Mouse (Mus musculus): ENCODE results near the gene Pnp2.
"Not testable (repeated sequence)": the region's sequence is repeated elsewhere in the genome, so short reads cannot be mapped to it uniquely, and the experiment has no call there.

The Pnp2 gene

DNA sequence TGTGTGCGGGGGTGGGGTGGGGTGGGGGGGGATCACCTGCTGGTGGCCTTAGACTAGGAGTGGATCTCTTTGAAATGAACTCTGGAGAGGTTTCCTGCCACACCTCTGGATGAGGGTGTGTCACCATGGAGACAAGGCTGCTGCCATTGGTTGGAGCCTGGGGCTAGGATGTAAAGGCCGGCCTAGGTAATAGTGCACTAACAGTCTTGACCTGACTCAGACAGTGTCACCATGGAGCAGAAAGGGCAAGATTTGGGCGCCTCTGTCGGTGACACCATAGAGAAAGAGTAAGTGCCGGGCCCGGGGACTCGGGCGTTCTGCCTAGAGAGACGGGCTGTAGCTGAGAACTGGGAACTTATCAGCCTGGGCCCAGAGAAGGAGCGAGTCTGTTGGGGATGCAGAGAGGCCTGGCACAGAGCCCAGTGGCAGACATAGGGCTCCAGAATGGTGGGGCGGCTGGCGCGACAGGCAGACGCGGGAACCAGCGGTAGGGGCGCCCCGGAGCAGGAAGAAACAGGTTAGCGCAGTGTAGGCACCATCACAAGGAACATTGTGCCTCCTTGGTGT, at the start of gene Pnp2:
TSS of gene Pnp2 (plus strand) at position 51 of the 567 bp plus-strand sequence.
- DNase-seq (ENCODE audit: low spot score) = peak; percentile 23

DNA sequence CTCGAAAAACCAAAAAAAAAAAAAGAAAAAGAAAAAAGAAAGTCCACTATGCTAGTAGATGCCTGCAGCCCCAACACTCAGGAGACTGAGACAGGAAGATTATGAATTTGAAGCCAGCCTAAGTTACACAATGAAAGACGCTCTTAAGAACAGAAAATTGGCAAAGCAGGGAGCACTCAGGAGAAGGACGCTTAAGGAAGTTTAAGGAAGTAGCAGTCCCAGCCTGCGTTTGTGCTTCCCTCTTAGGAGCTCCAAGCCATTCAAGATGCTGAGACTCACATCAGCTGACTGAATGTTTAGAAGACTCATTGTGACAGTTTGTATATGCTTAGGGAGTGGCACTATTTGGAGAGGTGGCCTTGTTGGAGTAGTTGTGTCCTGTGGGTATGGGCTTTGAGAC, 47.7 kb upstream of the Pnp2 start:
- no peak for DNase-seq (ENCODE audit: low spot score)

DNA sequence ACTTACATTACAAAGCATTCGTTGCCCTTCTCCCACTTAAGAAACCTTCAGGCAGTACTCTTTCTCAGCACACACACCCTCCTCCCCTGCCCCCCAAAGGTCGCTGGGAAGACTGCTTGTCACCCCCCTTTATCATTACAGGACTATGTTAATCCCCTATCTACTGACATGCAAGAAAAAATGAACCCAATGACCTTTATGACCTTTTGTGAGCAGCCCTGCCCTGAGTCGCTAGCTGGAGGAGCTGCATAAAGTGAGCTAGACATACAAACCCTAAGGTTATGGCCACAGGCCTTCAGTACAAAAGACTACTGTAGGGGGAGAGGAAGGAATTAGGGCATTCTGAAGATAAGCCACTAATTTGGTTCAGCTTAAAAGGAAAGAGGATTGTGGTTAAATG, 44.4 kb upstream of the Pnp2 start:
- no peak for DNase-seq (ENCODE audit: low spot score)

DNA sequence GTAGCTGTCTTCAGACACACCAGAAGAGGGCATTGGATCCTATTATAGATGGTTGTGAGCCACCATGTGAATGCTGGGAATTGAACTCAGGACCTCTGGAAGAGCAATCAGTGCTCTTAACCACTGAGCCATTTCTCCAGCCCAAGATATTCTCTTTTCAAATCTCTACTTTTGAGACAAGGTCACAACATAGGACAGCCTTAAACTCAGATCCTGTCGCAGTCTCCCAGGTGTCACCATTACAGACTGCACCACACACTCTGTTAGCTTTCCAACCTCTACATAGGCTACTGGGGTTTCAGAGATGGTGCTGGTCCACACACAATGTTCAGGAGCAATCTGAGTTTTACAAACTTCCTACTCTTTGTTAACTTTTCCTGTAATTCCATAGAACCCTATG, 32.4 kb upstream of the Pnp2 start:
- DNase-seq (ENCODE audit: low spot score) = not testable (repeated sequence)

DNA sequence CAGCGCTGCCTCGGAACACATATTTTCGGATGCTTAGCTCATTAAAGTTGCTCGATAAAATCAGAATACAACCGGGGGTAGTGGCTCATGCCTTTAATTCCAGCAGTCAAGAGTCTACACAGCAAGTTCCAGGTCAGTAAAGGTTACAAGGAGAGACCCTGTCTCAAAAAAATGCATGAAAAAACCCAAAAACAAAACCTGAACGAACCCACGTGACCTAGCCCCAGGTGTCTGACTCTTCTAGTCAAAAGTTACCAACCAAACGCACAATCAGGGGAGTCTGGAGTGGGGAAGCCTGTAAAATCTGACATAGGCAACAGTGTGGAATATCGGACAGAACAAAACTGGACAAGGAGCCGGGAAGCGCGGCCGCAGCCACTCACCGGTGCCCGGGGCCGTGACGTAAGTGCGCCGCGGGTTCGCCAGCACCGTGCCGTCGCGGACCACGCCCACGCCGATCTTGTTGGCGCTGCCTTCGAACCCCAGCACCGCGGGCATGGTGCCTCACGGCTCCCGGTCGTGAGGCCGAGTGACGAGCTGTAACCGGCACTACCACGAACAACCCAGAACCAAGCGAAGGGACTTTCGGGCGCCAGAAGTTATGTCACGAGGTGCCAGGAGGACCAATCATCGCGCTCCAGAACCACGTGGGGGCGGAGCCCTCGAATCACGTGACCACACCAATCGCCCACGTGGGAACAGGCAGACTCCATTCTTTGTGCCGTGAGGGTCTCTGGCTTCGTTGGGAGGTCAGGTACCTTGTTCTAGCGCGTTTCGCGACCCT, 31.3 kb upstream of the Pnp2 start, which contains the start of the genes Osgep and Apex1:
TSS of gene Osgep (minus strand) at position 613 of the 784 bp plus-strand sequence.
TSS of gene Apex1 (plus strand) at position 688 of the 784 bp plus-strand sequence.
- peak; percentile 90 for DNase-seq (ENCODE audit: low spot score)

DNA sequence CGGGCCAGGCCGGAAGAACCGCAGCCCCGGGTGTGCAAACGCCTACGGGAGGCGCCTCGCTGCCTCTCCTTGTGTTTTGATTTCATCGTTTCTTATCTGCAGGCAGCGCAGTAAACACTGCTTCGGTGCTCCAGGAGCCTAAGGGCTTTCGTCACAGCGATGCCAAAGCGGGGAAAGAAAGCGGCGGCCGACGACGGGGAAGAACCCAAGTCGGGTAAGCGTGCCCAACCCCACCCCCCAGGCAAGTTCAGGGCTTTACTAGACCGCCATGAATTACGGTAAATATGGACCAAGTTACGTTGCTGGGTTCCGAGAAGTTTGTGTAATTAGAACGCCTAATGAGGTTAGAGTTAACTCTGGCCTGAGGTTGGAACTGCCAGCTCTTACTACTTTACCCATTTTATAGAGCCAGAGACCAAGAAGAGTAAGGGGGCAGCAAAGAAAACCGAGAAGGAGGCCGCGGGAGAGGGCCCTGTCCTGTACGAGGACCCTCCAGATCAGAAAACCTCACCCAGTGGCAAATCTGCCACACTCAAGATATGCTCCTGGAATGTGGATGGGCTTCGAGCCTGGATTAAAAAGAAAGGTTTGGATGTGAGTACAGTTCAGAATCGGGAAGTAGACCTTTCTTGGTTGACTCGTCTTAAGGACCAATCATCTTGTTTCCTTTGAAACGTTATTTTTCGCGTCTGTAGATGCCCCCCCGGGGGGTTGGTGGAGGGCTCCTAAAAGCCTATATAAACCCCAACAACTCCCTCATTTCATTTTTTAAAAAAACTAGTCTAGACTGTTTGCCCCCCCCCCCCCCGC, 30.5 kb upstream of the Pnp2 start:
- no peak for DNase-seq (ENCODE audit: low spot score)

DNA sequence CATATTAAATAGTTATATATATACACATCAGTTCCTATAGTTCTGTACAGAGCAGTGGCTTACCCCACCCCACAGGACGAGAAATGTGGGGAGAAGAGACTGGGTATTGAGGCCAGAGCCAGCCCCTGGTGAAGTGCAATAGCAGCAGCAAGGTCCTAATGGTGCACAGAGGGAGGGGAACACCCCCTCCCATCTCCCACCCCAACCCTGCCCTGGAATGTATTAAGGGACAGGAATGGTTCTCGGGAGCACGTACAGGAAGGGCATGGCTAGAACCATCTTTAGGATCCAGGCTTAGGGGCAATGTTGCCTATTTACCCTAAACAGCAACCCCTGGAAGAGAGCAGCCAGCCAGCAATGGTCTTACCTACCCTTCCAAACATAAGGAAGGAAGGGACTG, 28.4 kb upstream of the Pnp2 start:
- DNase-seq (ENCODE audit: low spot score) = no peak

DNA sequence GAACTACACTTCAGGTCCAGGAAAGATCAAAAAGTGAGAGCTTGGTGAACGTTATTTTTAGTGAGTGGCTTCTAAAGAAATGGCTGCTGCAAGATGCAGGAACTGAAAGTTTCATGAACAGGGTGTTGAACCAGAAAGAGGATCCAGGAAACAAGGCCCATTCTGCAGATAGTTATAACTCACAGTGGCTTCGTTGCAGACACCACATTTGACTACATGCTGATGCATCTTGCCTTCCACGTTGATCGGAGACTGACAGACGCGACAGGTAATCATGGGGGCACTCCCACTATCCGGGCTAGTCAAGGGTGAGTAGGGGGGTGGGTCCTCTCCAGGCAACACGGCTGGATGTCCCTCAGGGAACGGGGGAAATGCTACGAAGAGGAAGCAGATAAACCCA, 25.8 kb upstream of the Pnp2 start:
- DNase-seq (ENCODE audit: low spot score) = no peak

DNA sequence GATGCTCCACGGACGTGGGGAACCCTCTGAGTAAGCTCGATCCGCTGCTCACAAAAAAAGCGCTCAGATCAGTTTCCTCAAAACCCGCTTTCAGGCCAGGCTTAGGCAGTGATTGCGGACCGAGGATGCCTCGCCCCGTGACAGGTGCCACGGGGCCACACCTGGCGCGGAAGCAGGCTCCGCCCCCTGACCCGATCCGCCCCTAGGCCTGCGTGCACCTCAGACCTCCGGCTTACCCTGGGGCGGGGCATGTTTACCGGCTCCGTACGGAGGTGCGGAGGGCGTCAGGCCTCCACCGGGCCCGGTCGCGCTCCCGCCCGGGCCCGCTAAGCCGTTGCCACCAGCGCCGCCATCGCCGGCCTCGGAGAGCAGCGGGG, 25.4 kb upstream of the Pnp2 start:
- peak; percentile 64 for DNase-seq (ENCODE audit: low spot score)

DNA sequence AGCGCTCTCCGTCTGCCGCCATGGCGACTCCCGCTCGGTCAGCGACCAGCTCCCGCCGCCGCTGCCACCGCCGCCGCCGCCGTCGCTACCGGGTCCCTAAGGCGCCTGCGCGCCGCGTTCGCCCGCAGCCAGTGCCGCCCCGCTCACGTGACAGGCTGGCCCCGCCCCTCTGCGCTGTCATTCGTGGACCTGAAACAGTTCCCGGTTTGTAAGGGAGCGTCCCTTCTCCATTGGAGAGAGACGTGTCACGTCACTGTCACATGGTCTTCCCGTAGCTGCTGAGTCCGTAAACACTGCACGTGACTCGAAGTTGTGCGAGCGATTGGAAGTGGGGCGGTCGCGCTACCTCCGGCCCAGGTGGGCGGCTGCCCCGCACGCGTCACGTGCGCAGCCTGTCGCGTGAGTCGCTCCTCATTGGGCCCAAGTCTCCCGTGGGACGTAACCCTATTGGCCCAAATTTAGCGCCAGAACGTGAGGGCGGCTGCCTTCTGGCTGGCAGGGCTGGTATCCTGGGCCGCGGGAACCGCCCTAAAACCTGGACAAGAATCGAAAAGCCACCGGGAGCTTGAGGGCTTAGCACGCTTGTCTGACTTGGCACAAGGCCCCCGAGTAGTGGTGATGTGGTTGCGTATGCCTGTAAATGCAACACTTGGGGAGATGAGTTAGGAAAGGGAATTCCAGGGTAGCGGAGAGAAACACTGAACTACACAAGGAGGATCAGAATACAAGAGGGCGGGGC, 24.9 kb upstream of the Pnp2 start, which contains the start of the genes Pip4p1 and Pnp:
TSS of gene Pip4p1 (minus strand) at position 103 of the 739 bp plus-strand sequence.
TSS of gene Pnp (plus strand) at position 329 of the 739 bp plus-strand sequence.
- DNase-seq (ENCODE audit: low spot score) = peak; percentile 99

DNA sequence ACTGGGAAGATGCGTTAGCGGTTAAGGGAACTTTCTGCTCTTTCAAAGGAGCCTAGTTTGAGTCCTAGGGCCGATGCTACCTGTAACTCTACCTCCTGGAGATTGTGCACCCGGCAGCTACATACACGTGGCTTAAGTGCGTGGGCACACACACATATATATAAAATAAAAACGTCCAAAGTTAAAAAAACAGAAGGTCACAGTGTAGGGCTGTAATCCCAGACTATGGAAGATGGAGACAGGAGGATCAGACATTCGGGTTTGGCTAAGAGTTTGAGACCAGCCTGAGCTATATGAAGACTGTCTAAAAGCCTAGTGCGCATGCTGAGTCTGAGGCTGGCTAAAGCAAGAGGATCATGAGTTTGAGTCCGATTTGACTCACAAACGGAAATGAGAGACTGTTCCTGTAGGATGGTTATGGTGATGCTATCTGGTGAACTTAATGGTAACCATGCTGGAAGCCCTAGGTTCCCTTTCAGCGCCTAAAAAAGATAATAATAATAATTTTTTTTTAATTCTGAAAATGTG, 24.2 kb upstream of the Pnp2 start:
- no peak for DNase-seq (ENCODE audit: low spot score)

DNA sequence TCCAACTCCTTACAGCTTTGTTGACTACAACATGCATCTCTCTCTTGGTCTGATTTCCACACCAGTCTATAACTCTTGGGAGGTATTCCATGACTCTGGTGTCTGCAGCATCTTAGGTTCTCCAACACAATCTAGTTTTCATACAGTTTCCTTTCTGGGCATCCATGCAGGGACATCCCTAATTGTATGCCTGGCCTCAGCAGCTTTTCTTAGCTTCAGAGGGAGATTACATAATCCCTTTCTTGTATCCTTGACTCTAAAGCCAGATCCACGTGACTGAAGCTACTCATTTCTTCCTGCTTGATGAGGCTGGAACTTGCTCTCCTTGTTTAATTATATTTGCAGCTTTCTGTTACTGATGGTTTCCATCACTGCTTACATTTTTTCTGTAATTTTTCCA, 19.1 kb upstream of the Pnp2 start:
- DNase-seq (ENCODE audit: low spot score) = no peak

DNA sequence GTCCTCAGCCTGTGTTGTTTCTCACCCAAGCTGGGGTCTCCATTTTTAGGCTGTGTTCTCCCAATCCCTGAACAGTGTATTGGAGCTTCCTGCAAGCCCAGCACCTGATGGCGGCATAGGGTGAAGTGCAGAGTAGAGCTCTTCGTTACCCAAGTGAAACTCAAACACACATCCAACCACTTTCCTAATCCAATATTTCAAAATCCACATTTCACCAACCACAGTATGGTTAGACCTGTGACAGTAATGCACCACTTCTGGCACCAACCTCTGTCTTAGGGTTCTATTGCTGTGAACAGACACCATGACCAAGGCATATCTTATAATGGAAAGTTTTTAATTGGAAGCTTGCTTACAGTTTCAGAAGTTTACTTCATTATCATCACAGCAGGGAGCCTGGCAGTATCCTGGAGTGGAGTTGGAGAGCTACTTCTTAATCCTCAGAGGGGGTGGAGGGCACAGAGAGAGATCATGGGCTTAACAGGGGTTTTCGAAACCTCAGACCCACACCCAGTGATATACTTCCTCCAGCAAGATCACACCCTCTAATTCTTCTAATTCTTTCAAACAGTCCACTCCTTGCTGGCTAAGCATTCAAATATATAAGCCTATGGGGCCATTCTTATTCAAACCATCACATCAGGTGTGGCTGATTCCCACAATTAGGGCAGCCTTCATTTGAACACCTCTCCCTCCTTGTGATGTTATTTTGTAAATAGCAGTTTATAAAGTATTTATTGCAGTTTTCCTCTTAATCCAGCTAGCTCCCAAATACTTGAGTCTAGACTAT, 17.5 kb upstream of the Pnp2 start:
- DNase-seq (ENCODE audit: low spot score) = no peak

DNA sequence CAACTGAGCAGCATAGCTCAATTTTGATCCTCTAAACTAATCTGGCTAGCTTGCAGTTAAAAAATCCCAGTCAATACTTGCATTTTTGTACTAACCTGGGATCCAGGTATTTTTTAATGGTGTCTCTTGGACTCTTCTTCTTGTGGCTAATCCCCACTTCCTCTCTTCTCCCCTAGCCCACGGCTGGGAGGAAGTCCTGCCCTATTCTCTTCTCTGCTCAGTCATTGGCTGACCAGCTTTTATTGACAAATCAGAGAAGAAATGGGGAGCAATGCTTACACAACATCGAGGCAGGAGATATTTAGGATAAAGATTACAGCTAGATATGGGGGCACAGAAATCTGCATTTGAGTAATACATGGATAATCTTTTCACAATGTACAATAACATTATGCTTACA, 16.9 kb upstream of the Pnp2 start:
- DNase-seq (ENCODE audit: low spot score) = no peak

DNA sequence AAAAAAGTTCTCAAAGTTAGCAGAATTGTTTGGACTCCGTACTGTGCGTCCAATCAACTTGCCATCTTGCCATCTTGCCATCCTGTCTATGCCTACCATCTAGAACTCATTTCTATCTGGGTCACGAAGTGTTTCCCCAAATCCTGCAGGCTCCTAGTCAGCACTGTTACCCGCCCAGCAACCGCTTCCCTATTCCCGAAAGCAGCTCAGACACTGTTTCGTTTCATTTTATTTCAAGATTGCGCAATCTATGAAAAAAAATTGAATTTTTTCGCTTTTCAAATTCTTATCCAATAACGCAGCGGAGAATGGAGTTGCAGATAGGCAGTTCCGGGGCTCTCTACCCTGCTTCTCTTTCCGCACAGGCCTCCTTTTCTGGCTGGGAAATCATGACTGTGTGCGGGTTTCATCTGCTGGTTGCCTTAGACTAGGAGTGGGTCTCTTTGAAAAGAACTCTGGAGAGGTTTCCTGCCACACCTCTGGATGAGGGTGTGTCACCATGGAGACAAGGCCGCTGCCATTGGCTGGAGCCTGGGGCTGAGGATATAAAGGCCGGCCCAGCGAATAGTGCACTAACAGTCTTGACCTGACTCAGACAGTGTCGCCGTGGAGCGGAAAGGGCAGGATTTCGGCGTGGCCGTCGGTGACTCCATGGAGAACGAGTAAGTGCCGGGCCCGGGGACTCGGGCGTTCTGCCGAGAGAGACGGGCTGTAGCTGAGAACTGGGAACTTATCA, 11.7 kb upstream of the Pnp2 start, which contains the start of gene Gm49342:
TSS of gene Gm49342 (plus strand) at position 586 of the 736 bp plus-strand sequence.
- peak; percentile 94 for DNase-seq (ENCODE audit: low spot score)

DNA sequence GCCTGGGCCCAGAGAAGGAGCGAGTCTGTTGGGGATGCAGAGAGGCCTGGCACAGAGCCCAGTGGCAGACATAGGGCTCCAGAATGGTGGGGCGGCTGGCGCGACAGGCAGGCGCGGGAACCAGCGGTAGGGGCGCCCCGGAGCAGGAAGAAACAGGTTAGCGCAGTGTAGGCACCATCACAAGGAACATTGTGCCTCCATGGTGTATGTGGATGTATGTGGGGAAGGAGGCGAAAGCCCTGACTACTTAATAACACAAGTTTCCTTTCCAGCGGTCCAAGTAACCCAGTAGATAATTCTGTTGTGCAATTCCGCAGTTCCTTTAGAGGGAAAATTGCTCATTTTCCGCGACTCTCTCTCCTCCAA, 11.1 kb upstream of the Pnp2 start:
- DNase-seq (ENCODE audit: low spot score) = not testable (repeated sequence)

DNA sequence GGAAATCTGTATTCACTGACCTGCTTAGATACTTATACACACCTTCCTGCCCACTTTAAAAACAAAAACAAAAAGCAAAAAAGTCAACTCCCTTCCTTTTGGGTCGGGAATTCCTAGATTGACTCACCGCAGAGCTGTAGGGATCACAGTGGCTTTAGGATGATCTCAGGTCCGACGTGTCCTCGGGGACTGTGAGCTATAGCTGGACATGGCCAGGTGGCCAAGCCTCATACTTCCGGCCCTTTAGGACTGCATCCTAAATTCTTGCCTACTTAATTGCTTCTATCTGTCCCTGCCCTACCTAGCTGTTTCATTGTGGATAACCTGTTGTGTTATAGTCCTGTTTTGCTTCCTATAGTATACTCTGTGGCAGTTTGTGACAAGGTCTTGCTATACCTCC, 10.7 kb upstream of the Pnp2 start:
- DNase-seq (ENCODE audit: low spot score) = not testable (repeated sequence)

DNA sequence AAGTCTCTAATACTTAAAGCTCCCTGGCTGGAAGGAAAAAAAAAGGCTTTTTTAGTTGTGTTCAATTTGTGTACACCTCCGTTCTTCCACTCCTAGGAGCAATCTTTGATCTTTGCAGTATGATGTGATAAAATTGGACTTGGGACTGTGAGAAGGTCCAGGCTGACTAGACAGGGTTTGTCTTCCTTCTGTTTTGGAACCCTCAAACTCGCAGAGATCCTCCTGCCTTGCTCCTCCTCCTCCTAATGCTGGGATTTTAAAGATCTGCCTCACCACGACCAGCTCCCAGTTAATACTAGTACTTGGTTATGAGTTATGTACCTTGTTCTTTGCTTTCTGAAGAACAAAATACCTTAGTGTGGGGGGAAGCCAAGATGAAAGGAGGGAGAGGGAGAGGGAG, 10.3 kb upstream of the Pnp2 start:
- DNase-seq (ENCODE audit: low spot score) = not testable (repeated sequence)

DNA sequence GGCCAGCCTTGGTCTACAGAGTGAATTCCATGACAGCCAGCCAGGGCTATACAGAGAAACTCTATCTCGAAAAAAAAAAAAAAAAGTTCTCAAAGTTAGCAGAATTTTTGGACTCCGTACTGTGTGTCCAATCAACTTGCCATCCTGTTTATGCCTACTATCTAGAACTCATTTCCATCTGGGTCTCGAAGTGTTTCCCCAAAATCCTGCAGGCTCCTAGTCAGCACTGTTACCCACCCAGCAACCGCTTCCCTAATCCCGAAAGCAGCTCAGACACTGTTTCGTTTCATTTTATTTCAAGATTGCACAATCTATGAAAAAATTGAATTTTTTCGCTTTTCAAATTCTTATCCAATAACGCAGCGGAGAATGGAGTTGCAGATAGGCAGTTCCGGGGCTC, 305 bp upstream of the Pnp2 start:
- DNase-seq (ENCODE audit: low spot score) = no peak

DNA sequence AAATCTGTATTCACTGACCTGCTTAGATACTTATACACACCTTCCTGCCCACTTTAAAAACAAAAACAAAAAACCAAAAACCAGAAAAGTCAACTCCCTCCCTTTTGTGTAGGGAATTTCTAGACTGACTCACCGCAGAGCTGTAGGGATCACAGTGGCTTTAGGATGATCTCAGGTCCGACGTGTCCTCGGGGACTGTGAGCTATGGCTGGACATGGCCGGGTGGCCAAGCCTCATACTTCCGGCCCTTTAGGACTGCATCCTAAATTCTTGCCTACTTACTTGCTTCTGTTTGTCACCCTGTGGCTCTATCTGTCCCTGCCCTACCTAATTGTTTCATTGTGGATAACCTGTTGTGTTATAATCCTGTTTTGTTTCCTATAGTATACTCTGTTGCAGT, 932 bp downstream of the Pnp2 start:
- DNase-seq (ENCODE audit: low spot score) = not testable (repeated sequence)
